Mouse (Mus musculus) erythroid progenitor cell, adult 5-6 weeks (primary cell): ENCODE data around the gene Srbd1. TPM values are rescaled to one million over a fixed set of nuclear protein-coding genes. Genes with fewer than 3 reads are reported as not detected.

Experiments
- ATAC-seq: replicated peaks from 2 replicates; pipeline ENCODE4 v1.8.0; 2016; ENCODE audit warnings: moderate number of reproducible peaks, mild to moderate bottlenecking, moderate TSS enrichment, inconsistent platforms; ENCODE audit not compliant: poor library complexity, low FRiP score, severe bottlenecking
- total RNA-seq, 2 experiments: library from RNA; stranded (forward) in 1 of 2; stranded (reverse) in 1 of 2; fragments of 150-400 nt in 1 of 2; fragments of 186-747, 209-891 nt in 1 of 2; gene quantifications; 2 replicates each; pipeline versions ENCODE4 v1.2.3 to v1.2.4; 2015 to 2017; ENCODE audit warnings: low replicate concordance in 2 of 2

Gene Srbd1
- total RNA-seq, 2 experiments from 2014 or later = 39.8 to 67.0 TPM

DNA sequence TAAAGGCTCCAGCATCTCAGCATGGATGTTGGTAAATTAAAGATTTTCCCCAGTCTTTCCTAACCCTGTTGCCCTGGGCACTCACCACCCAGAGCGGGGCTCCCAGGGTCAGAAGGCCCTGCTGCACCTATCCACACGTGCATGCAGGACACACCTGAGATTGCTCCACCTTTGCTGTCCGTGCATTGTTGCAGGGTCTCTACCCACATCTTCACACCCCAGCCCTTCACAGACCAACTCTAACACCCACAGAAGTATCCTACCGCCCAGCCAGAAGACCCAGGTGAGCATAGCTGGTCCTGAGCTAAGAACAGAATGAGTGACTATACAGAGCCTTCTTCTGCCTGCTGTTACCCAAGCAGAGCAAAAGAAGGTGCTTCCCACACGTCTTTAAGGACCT, 201.9 kb downstream of the Srbd1 start:
- no peak for ATAC-seq

DNA sequence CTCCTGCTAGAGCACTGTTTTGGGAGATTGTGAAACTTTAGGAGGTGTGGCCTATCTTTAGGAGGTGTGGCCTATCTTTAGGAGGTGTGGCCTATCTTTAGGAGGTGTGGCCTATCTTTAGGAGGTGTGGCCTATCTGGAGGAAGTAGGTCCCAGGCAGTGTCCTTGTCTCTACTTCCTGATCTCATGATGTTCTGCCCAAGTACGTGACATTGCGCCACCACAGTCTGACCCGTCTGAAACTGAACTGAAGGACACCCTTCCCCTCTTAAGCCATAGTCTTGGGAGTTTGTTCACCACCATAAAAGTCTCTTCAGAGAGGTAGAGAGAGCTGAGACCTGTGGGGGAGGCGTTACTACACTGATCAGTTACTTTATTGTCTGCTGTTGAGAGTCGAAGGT, 202.9 kb downstream of the Srbd1 start:
- no peak for ATAC-seq

DNA sequence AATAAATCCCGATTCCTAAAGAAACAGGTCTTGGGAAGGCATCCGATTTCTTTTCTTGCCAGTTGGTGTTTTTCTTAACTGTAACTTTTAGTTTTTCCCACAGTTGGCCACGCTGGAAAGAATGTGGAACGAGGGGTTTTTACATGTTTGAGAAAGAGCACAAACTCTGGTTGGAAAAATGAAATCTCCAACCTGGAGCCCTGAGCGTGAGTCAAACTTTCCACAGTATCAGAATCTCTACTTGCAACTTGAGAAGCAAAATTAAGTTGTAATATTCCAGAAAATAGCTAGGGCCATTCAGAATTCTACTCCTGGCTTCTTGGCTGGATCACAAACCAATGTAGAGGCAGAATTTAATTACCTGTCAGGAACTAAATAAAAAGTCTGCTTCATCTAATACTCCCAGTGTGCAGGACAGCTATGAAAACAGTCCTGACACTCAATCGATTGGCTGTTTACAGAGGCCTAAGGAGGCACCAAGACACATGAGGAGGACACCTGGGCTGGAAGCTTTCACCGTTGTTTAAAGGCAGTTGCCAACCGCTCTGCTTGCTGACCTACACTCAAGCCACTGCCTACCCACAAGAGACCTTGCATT, 203.7 kb downstream of the Srbd1 start:
- no peak for ATAC-seq

DNA sequence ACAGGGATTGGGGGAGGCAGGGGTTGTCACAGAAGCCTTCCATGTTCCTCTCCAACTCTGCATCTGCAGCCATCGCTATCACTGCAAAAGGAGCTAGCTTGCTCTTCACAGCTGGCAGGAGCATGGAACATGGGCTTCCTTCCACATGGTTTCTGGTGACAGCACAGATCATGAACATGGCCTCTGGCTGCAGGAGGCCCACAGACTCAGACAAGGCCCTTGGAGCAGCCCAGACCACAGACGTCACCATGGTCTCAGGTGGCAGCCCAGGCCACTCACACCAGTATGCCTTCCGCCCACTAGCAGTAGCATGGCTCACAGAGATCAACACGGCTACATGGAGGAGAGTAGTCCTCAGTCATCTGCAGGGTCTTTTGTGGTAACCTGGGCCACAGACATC, 207.8 kb downstream of the Srbd1 start:
- ATAC-seq = no peak

DNA sequence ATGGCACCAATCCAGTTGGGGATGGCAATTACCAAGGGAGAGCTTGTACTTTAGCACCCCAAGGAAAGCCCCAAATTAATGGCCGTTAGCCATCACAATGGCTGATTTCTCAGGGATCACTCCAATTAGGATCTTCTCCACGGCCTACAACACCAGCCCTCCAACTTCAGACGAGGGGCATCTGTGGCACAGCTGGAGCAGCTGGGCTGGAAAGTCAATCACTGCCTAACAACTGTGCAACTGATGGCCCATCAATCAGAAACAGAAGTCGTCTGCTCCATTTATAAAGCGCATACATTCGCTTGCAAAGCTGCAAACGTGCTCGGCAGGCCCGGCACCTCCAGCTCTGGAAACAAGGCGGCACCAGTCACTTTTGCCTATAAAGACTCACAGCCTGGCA, 209.7 kb downstream of the Srbd1 start:
- no peak for ATAC-seq

Other genes with a start within 250 kb of the Srbd1 start
- gene Prkce, start 22.6 kb upstream of the Srbd1 start, total RNA-seq (2015; ENCODE audit: low replicate concordance) = 2.9 and 4.0 TPM in 2 replicates
- 0.30 and 4.1 TPM in 2 replicates for gene Prkce, start 22.6 kb upstream of the Srbd1 start, total RNA-seq (2017; ENCODE audit: low replicate concordance)